Mouse (Mus musculus): ENCODE measurements around the gene Zfp335. TPM values are rescaled to one million over a fixed set of nuclear protein-coding genes. Genes with fewer than 3 reads are reported as not detected.

Gene Zfp335
- total RNA-seq, 2 experiments from 2014 or later = 9.9 to 17.9 TPM

GRCm38 (mm10) chr2:164845782-164846181 is 65.8 kb downstream of the Zfp335 start:
- ATAC-seq (replicated peaks; ENCODE audit: low FRiP score, poor library complexity, severe bottlenecking) = no peak

Other genes starting within 250 kb of the Zfp335 start
- not detected in 2 replicates for gene Wfdc11, start 237.7 kb downstream of the Zfp335 start, total RNA-seq (2015; ENCODE audit: low replicate concordance)
- 0.77 TPM in 1 of 2 replicates, not detected in the other for gene Wfdc11, start 237.7 kb downstream of the Zfp335 start, total RNA-seq (2017; ENCODE audit: low replicate concordance)
- gene Wfdc13, start 226.7 kb downstream of the Zfp335 start, total RNA-seq (2015; ENCODE audit: low replicate concordance) = not detected in 2 replicates
- gene Wfdc13, start 226.7 kb downstream of the Zfp335 start, total RNA-seq (2017; ENCODE audit: low replicate concordance) = not detected in 2 replicates
- gene Spint4, start 213.3 kb downstream of the Zfp335 start, total RNA-seq (2015; ENCODE audit: low replicate concordance) = not detected in 2 replicates
- not detected in 2 replicates for gene Spint4, start 213.3 kb downstream of the Zfp335 start, total RNA-seq (2017; ENCODE audit: low replicate concordance)
- not detected in 2 replicates for gene Spint5, start 196.5 kb downstream of the Zfp335 start, total RNA-seq (2015; ENCODE audit: low replicate concordance)
- not detected in 2 replicates for gene Spint5, start 196.5 kb downstream of the Zfp335 start, total RNA-seq (2017; ENCODE audit: low replicate concordance)
- gene Wfdc3, start 165.8 kb downstream of the Zfp335 start, total RNA-seq (2015; ENCODE audit: low replicate concordance) = 16.7 and 19.9 TPM in 2 replicates
- gene Wfdc3, start 165.8 kb downstream of the Zfp335 start, total RNA-seq (2017; ENCODE audit: low replicate concordance) = 10.0 and 12.8 TPM in 2 replicates
- 79.2 and 130 TPM in 2 replicates for gene Dnttip1, start 165.8 kb downstream of the Zfp335 start, total RNA-seq (2015; ENCODE audit: low replicate concordance)
- 137 and 237 TPM in 2 replicates for gene Dnttip1, start 165.8 kb downstream of the Zfp335 start, total RNA-seq (2017; ENCODE audit: low replicate concordance)
- gene Ube2c, start 141.9 kb downstream of the Zfp335 start, total RNA-seq (2015; ENCODE audit: low replicate concordance) = 268 and 318 TPM in 2 replicates
- gene Ube2c, start 141.9 kb downstream of the Zfp335 start, total RNA-seq (2017; ENCODE audit: low replicate concordance) = 123 and 215 TPM in 2 replicates
- not detected in 2 replicates for gene Tnnc2, start 131.8 kb downstream of the Zfp335 start, total RNA-seq (2015; ENCODE audit: low replicate concordance)
- gene Tnnc2, start 131.8 kb downstream of the Zfp335 start, total RNA-seq (2017; ENCODE audit: low replicate concordance) = not detected in 2 replicates
- gene Snx21, start 125.9 kb downstream of the Zfp335 start, total RNA-seq (2015; ENCODE audit: low replicate concordance) = 2.1 and 2.9 TPM in 2 replicates
- gene Snx21, start 125.9 kb downstream of the Zfp335 start, total RNA-seq (2017; ENCODE audit: low replicate concordance) = 0.43 and 0.98 TPM in 2 replicates
- 9.6 and 10.0 TPM in 2 replicates for gene Acot8, start 106.9 kb downstream of the Zfp335 start, total RNA-seq (2015; ENCODE audit: low replicate concordance)
- 15.8 and 20.8 TPM in 2 replicates for gene Acot8, start 106.9 kb downstream of the Zfp335 start, total RNA-seq (2017; ENCODE audit: low replicate concordance)
- 0.58 and 1.9 TPM in 2 replicates for gene Zswim3, start 106.7 kb downstream of the Zfp335 start, total RNA-seq (2015; ENCODE audit: low replicate concordance)
- gene Zswim3, start 106.7 kb downstream of the Zfp335 start, total RNA-seq (2017; ENCODE audit: low replicate concordance) = 2.0 and 4.5 TPM in 2 replicates
- gene Zswim1, start 89.1 kb downstream of the Zfp335 start, total RNA-seq (2015; ENCODE audit: low replicate concordance) = 1.5 and 2.1 TPM in 2 replicates
- gene Zswim1, start 89.1 kb downstream of the Zfp335 start, total RNA-seq (2017; ENCODE audit: low replicate concordance) = 0.60 and 1.1 TPM in 2 replicates
- not detected in 2 replicates for gene Spata25, start 83.2 kb downstream of the Zfp335 start, total RNA-seq (2015; ENCODE audit: low replicate concordance)
- not detected in 2 replicates for gene Spata25, start 83.2 kb downstream of the Zfp335 start, total RNA-seq (2017; ENCODE audit: low replicate concordance)
- 26.8 and 36.1 TPM in 2 replicates for gene Ctsa, start 78.9 kb downstream of the Zfp335 start, total RNA-seq (2015; ENCODE audit: low replicate concordance)
- gene Ctsa, start 78.9 kb downstream of the Zfp335 start, total RNA-seq (2017; ENCODE audit: low replicate concordance) = 33.5 and 39.9 TPM in 2 replicates
- not detected in 2 replicates for gene Neurl2, start 78.3 kb downstream of the Zfp335 start, total RNA-seq (2015; ENCODE audit: low replicate concordance)
- 1.4 TPM in 1 of 2 replicates, not detected in the other for gene Neurl2, start 78.3 kb downstream of the Zfp335 start, total RNA-seq (2017; ENCODE audit: low replicate concordance)
- 0.58 and 0.84 TPM in 2 replicates for gene Pltp, start 54.0 kb downstream of the Zfp335 start, total RNA-seq (2015; ENCODE audit: low replicate concordance)
- gene Pltp, start 54.0 kb downstream of the Zfp335 start, total RNA-seq (2017; ENCODE audit: low replicate concordance) = 1.8 and 3.3 TPM in 2 replicates
- 5.6 and 22.6 TPM in 2 replicates for gene Pcif1, start 32.5 kb downstream of the Zfp335 start, total RNA-seq (2015; ENCODE audit: low replicate concordance)
- 19.0 and 30.5 TPM in 2 replicates for gene Pcif1, start 32.5 kb downstream of the Zfp335 start, total RNA-seq (2017; ENCODE audit: low replicate concordance)
- gene Mmp9, start 29.0 kb upstream of the Zfp335 start, total RNA-seq (2015; ENCODE audit: low replicate concordance) = 73.6 and 120 TPM in 2 replicates
- gene Mmp9, start 29.0 kb upstream of the Zfp335 start, total RNA-seq (2017; ENCODE audit: low replicate concordance) = 31.4 and 35.7 TPM in 2 replicates
- not detected in 2 replicates for gene Slc12a5, start 49.0 kb upstream of the Zfp335 start, total RNA-seq (2015; ENCODE audit: low replicate concordance)
- not detected in 2 replicates for gene Slc12a5, start 49.0 kb upstream of the Zfp335 start, total RNA-seq (2017; ENCODE audit: low replicate concordance)
- gene Ncoa5, start 123.1 kb upstream of the Zfp335 start, total RNA-seq (2015; ENCODE audit: low replicate concordance) = 1.2 and 5.4 TPM in 2 replicates
- gene Ncoa5, start 123.1 kb upstream of the Zfp335 start, total RNA-seq (2017; ENCODE audit: low replicate concordance) = 10.3 and 15.6 TPM in 2 replicates
- 10.2 TPM in 1 of 2 replicates, not detected in the other for gene Cd40, start 143.9 kb upstream of the Zfp335 start, total RNA-seq (2015; ENCODE audit: low replicate concordance)
- gene Cd40, start 143.9 kb upstream of the Zfp335 start, total RNA-seq (2017; ENCODE audit: low replicate concordance) = 3.6 and 5.1 TPM in 2 replicates
- not detected in 2 replicates for gene 1700025C18Rik, start 179.0 kb upstream of the Zfp335 start, total RNA-seq (2015; ENCODE audit: low replicate concordance)
- not detected in 2 replicates for gene 1700025C18Rik, start 179.0 kb upstream of the Zfp335 start, total RNA-seq (2017; ENCODE audit: low replicate concordance)

Data from erythroblast, adult 5-6 weeks (primary cell).